Mouse (Mus musculus) hindbrain, embryonic 14.5 days (tissue): Measurements from ENCODE around the gene Unc45a. TPM values are rescaled to one million over a fixed set of nuclear protein-coding genes. Genes with fewer than 3 reads are reported as not detected.

Experiments
- ATAC-seq: fragments of 200-750 bp; cut with Nextera tagmentation; 2 replicates; pipeline ENCODE4 v1.8.0; 2017; ENCODE audit warnings: moderate number of reproducible peaks, mild to moderate bottlenecking, moderate TSS enrichment, moderate library complexity; ENCODE audit not compliant: low FRiP score
- DNase-seq: peaks from one replicate; pipeline ENCODE4 v3.0.0-alpha.2; 2015; ENCODE audit warnings: low spot score
- H3K27ac ChIP-seq: fragments of 300-500 bp; sonication (generic); 2 replicates; pipeline ENCODE4 v1.5.1; 2014; ENCODE audit warnings: mild to moderate bottlenecking, moderate library complexity
- H3K27me3 ChIP-seq: fragments of 300-500 bp; sonication (generic); 2 replicates; pipeline ENCODE4 v1.6.1; 2014; ENCODE audit warnings: mild to moderate bottlenecking, low read length, mixed read lengths; ENCODE audit not compliant: control insufficient read depth, insufficient read depth
- H3K36me3 ChIP-seq: fragments of 300-500 bp; sonication (generic); replicated peaks from 2 replicates; pipeline ENCODE4 v1.6.1; 2014; ENCODE audit not compliant: control insufficient read depth, insufficient read depth
- H3K4me1 ChIP-seq: fragments of 300-500 bp; sonication (generic); replicated peaks from 2 replicates; pipeline ENCODE4 v1.6.1; 2014; ENCODE audit warnings: antibody characterized with exemption, low read length, mixed read lengths; ENCODE audit not compliant: control insufficient read depth, insufficient read depth
- H3K4me2 ChIP-seq: fragments of 300-500 bp; sonication (generic); replicated peaks from 2 replicates; pipeline ENCODE4 v1.6.1; 2014; ENCODE audit warnings: mild to moderate bottlenecking, moderate library complexity
- H3K4me3 ChIP-seq: fragments of 300-500 bp; sonication (generic); replicated peaks from 2 replicates; pipeline ENCODE4 v1.5.1; 2014; ENCODE audit warnings: mild to moderate bottlenecking, low read length
- H3K9ac ChIP-seq: fragments of 300-500 bp; sonication (generic); 2 replicates; pipeline ENCODE4 v1.6.1; 2014
- H3K9me3 ChIP-seq: fragments of 300-500 bp; sonication (generic); 2 replicates; pipeline ENCODE4 v1.6.1; 2016; ENCODE audit warnings: low read length; ENCODE audit not compliant: control insufficient read depth
- WGBS: fragments of 180-500 bp; shearing (Covaris S2); extraction: QIAGEN DNeasy Blood & Tissue Kit; methylation state at CpG from one replicate; pipeline ENCODE4 v1.1.7; 2014; 5-methylcytosine and 5-hydroxymethylcytosine counted together
- polyA plus RNA-seq: library from polyadenylated mRNA; unstranded; fragments of >200 nt; fragmentation: Nextera tagmentation; extraction: Ambion mirVana; gene quantifications from 2 replicates; pipeline ENCODE4 v1.2.1, GENCODE M21; 2014

The Unc45a gene
- polyA plus RNA-seq, 1 experiment from 2014 or later = 43.3 TPM

GRCm38 (mm10) chr7:80369967-80370431 is 29.2 kb upstream of the Unc45a start:
- DNase-seq (no peak), ATAC-seq (no peak)
- H3K9me3 ChIP-seq = no peaks in the 10 kb centered on the region
- H3K9ac ChIP-seq = peak overlapping the region; percentile 81
- H3K4me1 ChIP-seq = peaks cover 16% of the 10 kb centered on the region
- peaks cover 37% of the 10 kb centered on the region for H3K36me3 ChIP-seq
- H3K27ac ChIP-seq = peak overlapping the region; percentile 80
- no peaks in the 10 kb centered on the region for H3K27me3 ChIP-seq
- H3K4me3 ChIP-seq = peak overlapping the region; percentile 68
- H3K4me2 ChIP-seq = peak overlapping the region; percentile 82
- WGBS = 53% methylated on average over 4 of the region's 4 CpGs

GRCm38 (mm10) chr7:80369461-80369860 is 28.7 kb upstream of the Unc45a start:
- Histone ChIP-seq H3K36me3 (peaks cover 42% of the 10 kb centered on the region), H3K4me3 (peak overlapping the region; percentile 68; the same call in 1 of the 2 replicates), H3K4me2 (peak overlapping the region; percentile 82), H3K9ac (peak overlapping the region; percentile 81), H3K27me3 (no peaks in the 10 kb centered on the region), H3K27ac (no peak overlapping the region), H3K9me3 (no peaks in the 10 kb centered on the region), H3K4me1 (peaks cover 16% of the 10 kb centered on the region)
- no peak for ATAC-seq
- DNase-seq = no peak
- 61% methylated on average over 5 of the region's 5 CpGs for WGBS

GRCm38 (mm10) chr7:80368635-80369421 is 28.0 kb upstream of the Unc45a start:
- Histone ChIP-seq H3K9ac (peak overlapping the region; percentile 81), H3K4me3 (no peak overlapping the region), H3K27me3 (no peaks in the 10 kb centered on the region), H3K9me3 (no peaks in the 10 kb centered on the region), H3K27ac (no peak overlapping the region), H3K36me3 (peaks cover 48% of the 10 kb centered on the region), H3K4me1 (peaks cover 16% of the 10 kb centered on the region), H3K4me2 (peak overlapping the region; percentile 82)
- 87% methylated on average over 20 of the region's 20 CpGs for WGBS
- DNase-seq (no peak), ATAC-seq (no peak)

- Histone ChIP-seq H3K36me3 (peaks cover 57% of the 10 kb centered on the region), H3K9me3 (no peaks in the 10 kb centered on the region), H3K27me3 (no peaks in the 10 kb centered on the region), H3K9ac (no peak overlapping the region), H3K4me2 (no peak overlapping the region), H3K4me3 (no peak overlapping the region), H3K27ac (no peak overlapping the region), H3K4me1 (peaks cover 16% of the 10 kb centered on the region)
- DNase-seq (no peak), ATAC-seq (no peak)
- 85% methylated on average over 9 of the region's 9 CpGs for WGBS
Measured at GRCm38 (mm10) chr7:80368009-80368408, 27.2 kb upstream of the Unc45a start.

GRCm38 (mm10) chr7:80367232-80367631 is 26.4 kb upstream of the Unc45a start:
- Histone ChIP-seq H3K4me1 (peaks cover 16% of the 10 kb centered on the region), H3K36me3 (peaks cover 64% of the 10 kb centered on the region), H3K9ac (no peak overlapping the region), H3K27ac (no peak overlapping the region), H3K4me2 (no peak overlapping the region), H3K27me3 (no peaks in the 10 kb centered on the region), H3K9me3 (no peaks in the 10 kb centered on the region), H3K4me3 (no peak overlapping the region)
- ATAC-seq (no peak), DNase-seq (no peak)
- 97% methylated on average over 7 of the region's 7 CpGs for WGBS

- no peak for ATAC-seq
- Histone ChIP-seq H3K4me1 (peaks cover 16% of the 10 kb centered on the region), H3K27me3 (no peaks in the 10 kb centered on the region), H3K4me3 (no peak overlapping the region), H3K9ac (no peak overlapping the region), H3K4me2 (no peak overlapping the region), H3K27ac (no peak overlapping the region), H3K36me3 (peaks cover 79% of the 10 kb centered on the region), H3K9me3 (no peaks in the 10 kb centered on the region)
- WGBS = 89% methylated on average over 2 of the region's 2 CpGs
- DNase-seq = no peak
Measured at GRCm38 (mm10) chr7:80365759-80366158, 25.0 kb upstream of the Unc45a start.

GRCm38 (mm10) chr7:80360435-80360834 is 19.6 kb upstream of the Unc45a start:
- no peak overlapping the region for H3K9ac ChIP-seq
- no peak overlapping the region for H3K27ac ChIP-seq
- no peak overlapping the region for H3K4me3 ChIP-seq
- H3K27me3 ChIP-seq = no peaks in the 10 kb centered on the region
- 78% methylated on average over 3 of the region's 3 CpGs for WGBS
- no peak for DNase-seq
- no peak overlapping the region for H3K4me2 ChIP-seq
- peaks cover 98% of the 10 kb centered on the region for H3K36me3 ChIP-seq
- H3K4me1 ChIP-seq = no peaks in the 10 kb centered on the region
- ATAC-seq = no peak
- no peaks in the 10 kb centered on the region for H3K9me3 ChIP-seq

- peaks cover 92% of the 10 kb centered on the region for H3K36me3 ChIP-seq
- DNase-seq (no peak), ATAC-seq (no peak)
- H3K4me3 ChIP-seq = no peak overlapping the region
- H3K27me3 ChIP-seq = no peaks in the 10 kb centered on the region
- no peaks in the 10 kb centered on the region for H3K9me3 ChIP-seq
- 57% methylated on average over 4 of the region's 4 CpGs for WGBS
- H3K4me2 ChIP-seq = no peak overlapping the region
- no peak overlapping the region for H3K9ac ChIP-seq
- no peaks in the 10 kb centered on the region for H3K4me1 ChIP-seq
- no peak overlapping the region; the same call in 1 of the 2 replicates for H3K27ac ChIP-seq
Measured at GRCm38 (mm10) chr7:80358039-80358438, 17.2 kb upstream of the Unc45a start.

- H3K9ac ChIP-seq = no peak overlapping the region
- peaks cover 92% of the 10 kb centered on the region for H3K36me3 ChIP-seq
- H3K4me2 ChIP-seq = no peak overlapping the region
- ATAC-seq = no peak
- H3K4me3 ChIP-seq = no peak overlapping the region
- H3K27ac ChIP-seq = no peak overlapping the region
- H3K27me3 ChIP-seq = no peaks in the 10 kb centered on the region
- DNase-seq = no peak
- H3K4me1 ChIP-seq = no peaks in the 10 kb centered on the region
- no peaks in the 10 kb centered on the region for H3K9me3 ChIP-seq
- 24% methylated on average over 8 of the region's 8 CpGs for WGBS
Measured at GRCm38 (mm10) chr7:80357156-80357555, 16.4 kb upstream of the Unc45a start.
